Mouse (Mus musculus): ENCODE measurements around the gene Gnat2.

- no peak for TF ChIP-seq POLR2A (IDR thresholded peaks at IDR 0.05; ENCODE audit: borderline replicate concordance, extremely low read depth, insufficient read depth, insufficient read length, poor library complexity, severe bottlenecking)
- no peak for TF ChIP-seq CTCF (IDR thresholded peaks at IDR 0.05; ENCODE audit: borderline replicate concordance, extremely low read depth, insufficient read depth, insufficient read length)
These were observed 5.7 kb downstream of the Gnat2 start for GRCm38 (mm10) chr3:108098316-108098715.

Data from brain, embryonic 14.5 days (tissue).